Mouse (Mus musculus): Measurements from ENCODE around the gene Tmem107. TPM values are rescaled to one million over a fixed set of nuclear protein-coding genes. Genes with fewer than 3 reads are reported as not detected.

Tmem107 gene
- polyA plus RNA-seq, 1 experiment from 2014 or later, result 37.7 TPM

- Histone ChIP-seq H3K27me3 (replicated peaks) (no peaks in the 10 kb centered on the region), H3K4me2 (no peak overlapping the region), H3K9ac (no peak overlapping the region), H3K27ac (no peak overlapping the region), H3K36me3 (replicated peaks) (no peaks in the 10 kb centered on the region), H3K4me3 (no peak overlapping the region), H3K4me1 (no peaks in the 10 kb centered on the region), H3K9me3 (no peaks in the 10 kb centered on the region)
- WGBS, result 88% methylated on average over 15 of the region's 15 CpGs
- no peak for ATAC-seq (replicated peaks)
Observed at GRCm38 (mm10) chr11:69080102-69080854, 9.7 kb downstream of the Tmem107 start.

DNA sequence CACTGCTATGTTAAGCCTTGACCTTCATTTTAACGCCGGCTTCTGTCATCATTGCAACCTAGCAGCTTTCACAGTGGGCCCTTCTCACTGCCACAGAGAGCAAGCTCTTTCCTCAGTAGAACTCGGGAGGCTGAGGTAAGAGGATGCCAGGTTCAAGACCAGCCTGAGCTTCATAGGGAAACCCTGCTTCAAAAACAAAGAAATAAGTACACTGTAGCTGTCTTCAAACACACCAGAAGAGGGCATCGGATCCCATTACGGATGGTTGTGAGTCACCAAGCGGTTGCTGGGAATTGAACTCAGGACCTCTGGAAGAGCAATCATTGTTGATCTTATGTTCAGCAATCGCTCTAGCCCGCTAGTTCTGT lies 10.2 kb downstream of the Tmem107 start:
- H3K4me3 ChIP-seq, result no peak overlapping the region
- ATAC-seq (replicated peaks), result no peak
- no peaks in the 10 kb centered on the region for H3K36me3 ChIP-seq (replicated peaks)
- H3K4me2 ChIP-seq, result no peak overlapping the region
- 91% methylated on average over 8 of the region's 8 CpGs for WGBS
- H3K9me3 ChIP-seq, result no peaks in the 10 kb centered on the region
- no peaks in the 10 kb centered on the region for H3K4me1 ChIP-seq
- H3K27me3 ChIP-seq (replicated peaks), result no peaks in the 10 kb centered on the region
- H3K27ac ChIP-seq, result no peak overlapping the region
- H3K9ac ChIP-seq, result no peak overlapping the region

- no peaks in the 10 kb centered on the region for H3K36me3 ChIP-seq (replicated peaks)
- WGBS, result 89% methylated on average over 7 of the region's 7 CpGs
- no peak for ATAC-seq (replicated peaks)
- no peaks in the 10 kb centered on the region for H3K27me3 ChIP-seq (replicated peaks)
- no peak overlapping the region for H3K4me3 ChIP-seq
- no peak overlapping the region for H3K9ac ChIP-seq
- no peak overlapping the region for H3K4me2 ChIP-seq
- H3K4me1 ChIP-seq, result no peaks in the 10 kb centered on the region
- no peaks in the 10 kb centered on the region for H3K9me3 ChIP-seq
- no peak overlapping the region for H3K27ac ChIP-seq
Observed at GRCm38 (mm10) chr11:69081613-69082012, 11.0 kb downstream of the Tmem107 start.

DNA sequence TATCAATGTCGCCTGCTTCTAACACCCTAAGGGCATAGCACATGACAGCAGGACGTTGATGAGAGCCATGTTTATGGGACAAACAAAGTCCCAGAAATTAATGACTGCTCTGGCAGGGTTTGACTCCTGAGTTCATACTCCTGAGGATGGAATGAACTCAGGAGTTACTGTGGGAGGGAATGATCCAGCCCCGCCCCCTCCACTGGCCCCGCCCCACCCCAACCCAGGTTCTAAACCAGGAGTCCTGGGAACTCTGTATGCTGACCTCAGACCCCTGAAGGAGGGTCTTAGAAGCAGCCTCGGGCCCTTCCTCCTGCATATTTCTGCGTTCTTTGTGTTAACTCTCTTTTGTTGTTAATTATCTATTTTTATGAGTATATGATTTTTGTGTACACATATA lies 15.0 kb downstream of the Tmem107 start:
- Histone ChIP-seq H3K27me3 (replicated peaks) (no peaks in the 10 kb centered on the region), H3K27ac (no peak overlapping the region), H3K9me3 (no peaks in the 10 kb centered on the region), H3K4me1 (peaks cover 26% of the 10 kb centered on the region), H3K4me3 (no peak overlapping the region), H3K36me3 (replicated peaks) (peaks cover 9% of the 10 kb centered on the region; the same call in 1 of the 2 replicates), H3K9ac (no peak overlapping the region), H3K4me2 (no peak overlapping the region)
- 71% methylated on average over 6 of the region's 6 CpGs for WGBS
- ATAC-seq (replicated peaks), result no peak

- Histone ChIP-seq H3K4me3 (no peak overlapping the region), H3K27me3 (replicated peaks) (no peaks in the 10 kb centered on the region), H3K4me2 (no peak overlapping the region), H3K9ac (no peak overlapping the region), H3K36me3 (replicated peaks) (peaks cover 9% of the 10 kb centered on the region; the same call in 1 of the 2 replicates), H3K27ac (no peak overlapping the region), H3K4me1 (peaks cover 33% of the 10 kb centered on the region), H3K9me3 (no peaks in the 10 kb centered on the region)
- 78% methylated on average over 6 of the region's 6 CpGs for WGBS
- no peak for ATAC-seq (replicated peaks)
Observed at GRCm38 (mm10) chr11:69086390-69086789, 15.8 kb downstream of the Tmem107 start.

DNA sequence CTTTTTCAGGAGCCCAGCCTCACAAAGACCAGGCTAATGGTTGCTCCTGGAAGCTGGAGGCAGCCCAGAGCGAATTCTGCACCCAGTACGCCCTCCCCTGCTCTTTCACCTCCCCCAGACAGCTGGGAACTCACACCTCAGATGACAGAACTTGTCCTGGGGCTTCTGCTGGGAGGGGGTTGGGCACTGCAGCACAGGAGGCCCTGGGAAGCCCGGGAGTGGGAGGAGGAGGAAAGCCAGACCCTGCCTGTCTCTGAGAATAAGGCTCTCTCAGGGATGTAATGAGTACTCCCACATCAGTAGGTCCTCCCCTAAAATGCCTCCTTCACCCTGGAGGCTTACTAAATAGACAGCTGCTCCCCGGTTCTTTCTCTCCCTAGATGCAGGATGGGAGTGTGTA lies 16.5 kb downstream of the Tmem107 start:
- no peak overlapping the region for H3K4me2 ChIP-seq

GRCm38 (mm10) chr11:69087597-69087996 lies 17.0 kb downstream of the Tmem107 start:
- H3K36me3 ChIP-seq (replicated peaks), result peaks cover 9% of the 10 kb centered on the region; the same call in 1 of the 2 replicates
- 0 out of 2 replicates have a peak overlapping the region, but pooled peaks have one; percentile 66 for H3K4me3 ChIP-seq
- no peak for ATAC-seq (replicated peaks)
- 72% methylated on average over 2 of the region's 2 CpGs for WGBS
- H3K9ac ChIP-seq, result no peak overlapping the region; the same call in 1 of the 2 replicates
- no peaks in the 10 kb centered on the region for H3K27me3 ChIP-seq (replicated peaks)
- peak overlapping the region; percentile 95 for H3K4me2 ChIP-seq
- no peaks in the 10 kb centered on the region for H3K9me3 ChIP-seq
- peaks cover 35% of the 10 kb centered on the region for H3K4me1 ChIP-seq
- H3K27ac ChIP-seq, result peak overlapping the region; percentile 91

More for the DNA sequence above, 16.5 kb downstream of the Tmem107 start:
- ATAC-seq (replicated peaks), result no peak
- Histone ChIP-seq H3K9me3 (no peaks in the 10 kb centered on the region), H3K36me3 (replicated peaks) (peaks cover 9% of the 10 kb centered on the region; the same call in 1 of the 2 replicates), H3K4me1 (peaks cover 33% of the 10 kb centered on the region), H3K9ac (no peak overlapping the region), H3K4me3 (no peak overlapping the region), H3K27me3 (replicated peaks) (no peaks in the 10 kb centered on the region), H3K27ac (0 out of 2 replicates have a peak overlapping the region, but pooled peaks have one; percentile 14)
- WGBS, result 54% methylated on average over 4 of the region's 4 CpGs

DNA sequence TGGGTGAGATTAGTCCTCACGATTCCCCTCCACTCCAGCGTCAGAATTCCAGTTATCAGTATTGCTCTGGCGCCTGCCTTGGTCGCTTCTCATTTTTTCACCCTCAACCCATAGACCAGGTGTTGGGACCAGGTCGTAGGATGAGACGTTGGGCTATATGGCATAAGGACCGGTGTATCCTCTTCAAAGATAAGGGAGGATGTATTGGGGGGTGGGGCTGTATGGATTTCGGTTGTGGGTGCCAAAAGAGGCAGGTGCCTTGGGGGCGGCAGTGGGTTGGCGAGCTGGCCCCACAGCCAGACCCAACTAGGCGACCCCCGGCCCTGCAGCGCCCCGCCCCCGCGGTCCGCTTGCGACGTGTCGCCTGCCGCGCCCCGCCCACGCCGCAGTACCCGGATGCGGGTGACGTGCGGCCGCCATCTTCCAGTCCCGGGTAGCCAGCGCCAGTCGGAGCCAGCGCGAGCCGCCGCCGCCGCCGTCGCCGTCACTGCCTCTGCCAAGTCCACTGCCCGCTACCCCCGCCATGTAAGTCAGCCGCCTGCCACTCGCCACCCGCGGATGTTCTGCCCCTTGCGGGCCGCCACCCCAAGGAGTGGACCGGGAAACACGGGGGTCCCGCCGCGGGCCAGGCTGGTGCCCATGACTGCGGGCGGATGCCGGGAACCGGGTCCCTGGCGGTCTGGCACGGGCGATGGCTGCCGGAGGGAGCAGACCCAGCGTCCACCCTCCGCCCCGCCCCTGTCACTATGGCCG lies 17.7 kb downstream of the Tmem107 start, which contains the start of gene Vamp2:
Gene Vamp2, plus strand, starts transcription at position 388 of the 753 bp plus-strand sequence.
- no peaks in the 10 kb centered on the region for H3K27me3 ChIP-seq (replicated peaks)
- H3K9me3 ChIP-seq, result no peaks in the 10 kb centered on the region
- peaks cover 36% of the 10 kb centered on the region for H3K4me1 ChIP-seq
- peak within 1 kb of the TSS; percentile 95 for H3K4me2 ChIP-seq
- H3K36me3 ChIP-seq (replicated peaks), result peaks cover 9% of the 10 kb centered on the region; the same call in 1 of the 2 replicates
- peak; percentile 86 for ATAC-seq (replicated peaks)
- H3K9ac ChIP-seq, result peak within 1 kb of the TSS; percentile 98
- H3K4me3 ChIP-seq, result peak within 1 kb of the TSS; percentile 66
- under 1% methylated on average over 60 of the region's 67 CpGs for WGBS
- H3K27ac ChIP-seq, result peak within 1 kb of the TSS; percentile 91

GRCm38 (mm10) chr11:69088856-69089615 lies 18.4 kb downstream of the Tmem107 start:
- Histone ChIP-seq H3K4me2 (peak overlapping the region; percentile 95), H3K9ac (peak overlapping the region; percentile 98), H3K9me3 (no peaks in the 10 kb centered on the region), H3K27ac (peak overlapping the region; percentile 91), H3K4me3 (peak overlapping the region; percentile 66), H3K27me3 (replicated peaks) (no peaks in the 10 kb centered on the region), H3K36me3 (replicated peaks) (peaks cover 9% of the 10 kb centered on the region; the same call in 1 of the 2 replicates), H3K4me1 (peaks cover 38% of the 10 kb centered on the region)
- WGBS, result 12% methylated on average over 25 of the region's 25 CpGs
- ATAC-seq (replicated peaks), result peak; percentile 31

DNA sequence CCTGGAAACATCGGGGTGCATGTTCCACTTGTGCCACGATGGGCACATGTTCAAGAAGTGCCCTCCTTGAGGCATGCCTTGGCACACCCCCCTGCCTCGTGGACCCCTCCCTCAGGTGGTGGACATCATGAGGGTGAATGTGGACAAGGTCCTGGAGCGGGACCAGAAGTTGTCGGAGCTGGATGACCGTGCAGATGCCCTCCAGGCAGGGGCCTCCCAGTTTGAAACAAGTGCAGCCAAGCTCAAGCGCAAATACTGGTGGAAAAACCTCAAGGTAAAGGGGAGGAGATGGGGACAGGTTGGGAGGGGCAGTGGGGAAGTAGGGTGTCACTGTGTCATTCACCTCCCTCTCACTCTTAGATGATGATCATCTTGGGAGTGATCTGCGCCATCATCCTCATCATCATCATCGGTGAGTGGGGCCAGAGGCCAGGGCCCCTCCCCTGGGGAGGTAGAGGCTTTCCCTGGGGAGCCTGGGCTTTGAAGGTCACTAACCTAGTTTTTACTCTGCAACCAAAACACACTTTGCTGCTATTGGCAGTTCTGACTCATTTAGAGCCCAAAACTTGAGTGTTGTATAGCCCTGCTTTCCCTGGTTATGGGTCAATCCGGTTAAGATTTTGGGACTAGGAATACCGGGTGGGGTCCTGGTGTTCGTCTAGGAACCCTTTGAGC lies 19.1 kb downstream of the Tmem107 start:
- H3K9ac ChIP-seq, result peak overlapping the region; percentile 98

DNA sequence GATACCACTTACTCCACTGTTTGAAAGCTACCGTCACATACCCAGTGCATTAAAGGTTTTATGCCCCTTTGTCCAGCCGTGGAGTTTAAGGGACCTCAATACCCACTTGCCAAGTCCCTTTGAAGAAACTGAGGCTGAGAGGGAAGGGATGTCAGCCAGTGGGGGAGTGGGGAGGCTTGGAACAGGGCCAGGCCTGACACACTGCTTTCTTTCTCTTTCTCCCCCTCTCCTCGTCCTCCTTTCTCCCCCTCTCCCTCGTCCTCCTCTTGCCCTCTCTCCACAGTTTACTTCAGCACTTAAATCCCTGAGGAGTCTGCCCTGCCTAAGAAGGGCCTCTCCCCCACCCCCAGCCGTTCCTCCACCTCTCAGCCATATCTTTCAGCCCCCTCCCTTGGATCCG lies 19.8 kb downstream of the Tmem107 start:
- 61% methylated on average over 6 of the region's 6 CpGs for WGBS
- Histone ChIP-seq H3K9me3 (no peaks in the 10 kb centered on the region), H3K27ac (no peak overlapping the region), H3K27me3 (replicated peaks) (no peaks in the 10 kb centered on the region), H3K4me1 (peaks cover 45% of the 10 kb centered on the region), H3K36me3 (replicated peaks) (peaks cover 9% of the 10 kb centered on the region; the same call in 1 of the 2 replicates), H3K9ac (0 out of 2 replicates have a peak overlapping the region, but pooled peaks have one; percentile 98), H3K4me3 (no peak overlapping the region), H3K4me2 (peak overlapping the region; percentile 95)
- no peak for ATAC-seq (replicated peaks)

More for the DNA sequence above, 19.1 kb downstream of the Tmem107 start:
- no peak for ATAC-seq (replicated peaks)
- peaks cover 42% of the 10 kb centered on the region for H3K4me1 ChIP-seq
- no peaks in the 10 kb centered on the region for H3K9me3 ChIP-seq
- peak overlapping the region; percentile 95 for H3K4me2 ChIP-seq
- 0 out of 2 replicates have a peak overlapping the region, but pooled peaks have one; percentile 91 for H3K27ac ChIP-seq
- peaks cover 9% of the 10 kb centered on the region; the same call in 1 of the 2 replicates for H3K36me3 ChIP-seq (replicated peaks)
- WGBS, result 89% methylated on average over 12 of the region's 12 CpGs
- H3K27me3 ChIP-seq (replicated peaks), result no peaks in the 10 kb centered on the region
- peak overlapping the region; percentile 66 for H3K4me3 ChIP-seq
